Mouse (Mus musculus) megakaryocyte, adult 5-6 weeks (primary cell): Measurements from ENCODE around the gene Dnah17. TPM values are rescaled to one million over a fixed set of nuclear protein-coding genes. Genes with fewer than 3 reads are reported as not detected.

ENCODE experiments used
- ATAC-seq: 2 replicates; pipeline ENCODE4 v1.8.0; 2016; ENCODE audit warnings: mild to moderate bottlenecking, inconsistent platforms; ENCODE audit not compliant: poor library complexity, severe bottlenecking
- total RNA-seq, 2 experiments: library from RNA; stranded (forward) in 1 of 2; stranded (reverse) in 1 of 2; fragments of 153-499, 151-499 nt in 1 of 2; fragments of 221-1000, 200-1000 nt in 1 of 2; gene quantifications; 2 replicates each; pipeline versions ENCODE4 v1.2.3 to v1.2.4; 2015 to 2017

Dnah17 gene
- total RNA-seq, 2 experiments from 2014 or later = under 0.01 TPM

DNA sequence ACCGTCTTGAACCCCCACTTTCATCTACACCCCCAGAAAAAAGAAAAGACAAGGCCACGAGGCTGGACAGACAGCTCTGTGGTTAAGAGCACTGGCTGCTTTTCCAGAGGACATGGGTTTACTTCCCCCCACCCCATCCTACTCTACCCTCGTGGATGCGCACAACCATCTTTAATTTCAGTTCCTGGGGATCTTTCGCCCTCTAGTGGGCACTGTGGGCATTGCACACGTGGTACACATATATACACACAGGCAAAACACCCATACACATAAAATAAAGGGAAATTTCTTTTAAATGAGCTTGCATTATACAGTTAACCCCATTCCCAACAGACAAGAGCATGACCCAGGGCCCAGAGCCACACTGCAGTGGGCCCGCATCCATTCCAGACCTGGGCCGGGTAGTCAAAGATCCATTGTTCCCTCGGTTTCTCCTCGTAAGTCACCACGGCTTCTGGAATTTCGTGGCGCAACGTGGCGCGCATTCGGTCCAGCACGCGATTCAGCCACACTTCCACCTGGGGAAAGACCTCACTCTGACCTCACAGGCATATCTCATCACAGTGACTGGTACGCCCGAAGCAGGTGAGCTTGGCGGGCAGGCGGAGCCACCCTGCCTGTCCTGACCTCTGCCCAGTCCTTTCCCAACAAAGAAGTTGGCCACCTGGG is 39.3 kb downstream of the Dnah17 start:
- no peak for ATAC-seq

DNA sequence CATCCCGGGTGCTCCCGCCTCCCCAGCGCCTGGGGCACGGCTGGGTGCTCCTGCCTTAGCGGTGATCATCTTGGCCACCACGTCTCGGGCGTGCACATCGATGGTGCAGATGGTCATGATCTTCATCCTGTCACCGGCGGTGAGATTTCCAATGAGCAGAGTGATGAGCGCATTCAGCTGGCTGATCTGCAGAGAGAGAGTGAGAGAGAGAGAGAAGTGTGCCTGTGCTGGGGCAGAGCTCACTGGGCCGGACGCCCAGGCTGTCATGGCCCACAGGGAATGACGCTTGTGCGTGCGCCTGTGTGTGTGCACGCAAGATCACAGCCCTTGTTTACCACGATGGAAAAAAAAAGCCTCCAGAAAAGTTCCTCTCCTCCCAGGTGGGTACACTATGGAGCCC is 41.5 kb downstream of the Dnah17 start:
- no peak for ATAC-seq

- no peak for ATAC-seq
Observed at GRCm38 (mm10) chr11:118085961-118086360, 44.5 kb downstream of the Dnah17 start.

DNA sequence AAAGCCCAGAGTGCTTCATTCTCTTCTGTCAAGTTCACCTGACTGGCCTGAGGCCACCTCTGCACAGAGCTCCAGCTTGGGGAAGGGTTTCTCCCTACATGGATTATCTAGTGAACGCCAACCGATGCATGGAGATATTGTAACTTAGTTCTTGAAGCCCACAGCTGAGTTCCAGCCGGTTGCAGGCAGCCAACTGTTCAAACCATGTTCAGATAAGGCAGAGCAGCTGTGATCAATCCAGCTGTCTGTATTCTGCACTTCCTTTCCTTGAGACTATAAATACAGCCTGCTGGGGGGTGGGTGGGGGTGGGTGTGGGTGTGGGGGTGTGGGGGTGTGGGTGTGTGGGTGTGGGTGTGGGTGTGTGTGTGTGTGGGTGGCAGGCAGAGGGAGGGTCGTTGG is 45.3 kb downstream of the Dnah17 start:
- no peak for ATAC-seq

DNA sequence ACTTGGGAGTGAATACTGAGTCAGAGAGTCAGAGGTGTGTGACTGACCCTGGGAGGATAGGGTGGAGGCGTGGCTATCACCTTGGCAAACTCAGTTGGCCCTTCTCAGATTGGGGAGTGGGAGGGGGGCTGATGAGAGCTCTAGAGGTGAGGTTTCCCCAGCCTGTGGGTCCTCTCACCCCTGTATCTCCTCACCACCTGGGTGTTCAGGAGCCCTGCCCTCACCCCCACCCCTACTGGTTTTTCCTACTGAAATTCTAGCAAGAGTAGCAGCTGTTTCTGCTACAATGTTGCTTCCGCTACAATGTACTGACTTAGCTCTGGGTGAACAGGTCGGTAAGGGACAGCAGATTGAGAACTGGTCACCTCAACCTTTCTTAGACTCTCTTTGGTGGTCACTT is 46.2 kb downstream of the Dnah17 start:
- no peak for ATAC-seq

GRCm38 (mm10) chr11:118083811-118084210 is 46.6 kb downstream of the Dnah17 start:
- ATAC-seq = peak; percentile 57

DNA sequence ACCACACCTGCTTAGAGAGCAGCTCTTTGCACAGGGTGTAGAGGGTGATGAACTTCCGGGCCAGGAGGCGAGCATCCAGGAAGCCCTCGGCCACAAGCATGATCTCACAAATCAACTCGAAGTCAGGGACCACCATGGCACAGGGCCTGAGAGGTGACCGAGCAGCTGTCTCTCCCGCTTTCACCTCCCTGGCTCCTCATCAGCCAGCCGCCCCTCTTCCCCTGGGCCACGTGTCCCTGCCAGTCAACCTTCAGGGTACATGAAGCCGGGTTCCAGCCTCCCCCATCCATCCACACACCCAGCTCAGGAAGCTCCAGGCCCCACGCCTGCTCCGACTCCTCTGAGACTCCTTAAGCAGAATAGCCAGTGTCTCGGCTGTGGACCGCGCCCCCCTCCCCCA is 48.1 kb downstream of the Dnah17 start:
- ATAC-seq = no peak

- no peak for ATAC-seq
Observed at GRCm38 (mm10) chr11:118079750-118080149, 50.7 kb downstream of the Dnah17 start.

GRCm38 (mm10) chr11:118076929-118077328 is 53.5 kb downstream of the Dnah17 start:
- no peak for ATAC-seq

GRCm38 (mm10) chr11:118075035-118075522 is 55.4 kb downstream of the Dnah17 start:
- ATAC-seq = peak; percentile 72

DNA sequence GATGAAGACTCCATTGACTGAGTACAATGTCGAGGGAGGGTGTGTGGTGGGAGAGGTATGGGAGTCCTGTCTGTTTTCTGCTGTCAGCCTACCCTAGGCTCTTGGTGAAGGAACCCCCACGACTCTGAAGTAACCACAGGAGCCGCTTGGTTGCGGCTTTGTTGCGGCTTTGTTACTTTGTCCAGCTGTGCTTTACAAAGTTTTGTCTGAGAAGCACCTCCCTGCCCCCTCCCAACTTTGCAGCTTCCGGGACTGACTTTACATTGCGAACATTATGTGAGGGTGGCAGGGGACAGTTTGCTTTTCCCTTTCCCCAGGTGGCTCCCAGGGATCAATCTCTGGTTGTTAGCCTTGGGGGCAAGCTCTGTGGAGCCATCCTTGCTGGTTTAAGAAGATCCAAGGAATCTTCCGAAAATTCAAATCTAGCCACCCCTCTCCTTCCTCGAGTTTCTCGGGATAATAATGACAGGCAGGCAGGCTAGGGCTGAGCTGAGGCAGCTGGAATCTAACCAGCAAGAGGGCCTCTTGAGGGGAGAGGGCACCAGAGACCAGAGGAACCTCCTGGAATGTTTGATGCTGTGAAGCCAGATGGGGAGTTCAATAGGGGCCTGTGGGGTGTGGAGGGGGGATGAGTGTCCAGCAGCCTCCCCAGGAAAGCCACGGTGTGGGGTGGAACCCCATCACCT is 59.1 kb downstream of the Dnah17 start:
- ATAC-seq = no peak

GRCm38 (mm10) chr11:118068812-118069332 is 61.6 kb downstream of the Dnah17 start:
- ATAC-seq = no peak

- no peak for ATAC-seq
Observed at GRCm38 (mm10) chr11:118067588-118067987, 62.8 kb downstream of the Dnah17 start.

GRCm38 (mm10) chr11:118060038-118060437 is 70.4 kb downstream of the Dnah17 start:
- no peak for ATAC-seq

DNA sequence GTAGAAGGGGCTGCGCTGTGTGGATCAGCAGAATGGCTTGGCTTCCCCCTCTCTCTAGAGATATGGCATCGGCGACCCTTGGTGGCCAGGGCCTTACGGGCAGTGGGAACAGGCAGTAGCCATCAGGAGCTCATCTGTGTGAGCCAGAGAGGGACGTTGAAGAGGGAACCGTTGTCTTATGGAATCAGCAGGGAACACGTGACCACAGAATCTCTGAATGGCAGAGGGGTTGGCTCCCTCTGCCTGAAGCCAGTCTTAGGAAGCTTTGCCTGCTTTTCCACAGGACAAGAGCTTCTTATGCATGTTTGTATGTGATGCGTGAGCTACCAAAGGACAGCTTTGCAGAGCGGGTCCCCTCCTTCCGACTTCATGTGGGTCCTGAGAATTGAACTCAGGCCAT is 71.6 kb downstream of the Dnah17 start:
- ATAC-seq = no peak

DNA sequence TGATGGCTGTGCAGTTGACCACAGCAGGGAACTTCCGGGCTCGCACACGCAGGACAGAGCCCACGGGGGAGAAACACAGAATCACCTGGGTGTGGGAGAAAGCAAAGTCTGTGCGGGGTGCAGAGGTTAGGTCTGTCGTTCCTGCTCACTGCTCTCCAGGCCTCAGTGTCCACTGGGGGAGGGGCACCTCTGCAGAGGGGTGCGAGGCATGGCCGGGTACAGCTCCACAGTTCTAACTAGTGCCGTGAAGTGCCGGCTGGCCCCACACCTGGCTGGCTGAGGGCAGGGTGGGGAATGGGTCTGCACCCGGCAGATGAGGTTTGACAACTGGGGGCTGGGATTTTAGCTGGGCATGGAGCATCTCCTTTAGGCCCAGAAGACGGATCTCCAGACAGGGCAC is 72.1 kb downstream of the Dnah17 start:
- ATAC-seq = no peak

DNA sequence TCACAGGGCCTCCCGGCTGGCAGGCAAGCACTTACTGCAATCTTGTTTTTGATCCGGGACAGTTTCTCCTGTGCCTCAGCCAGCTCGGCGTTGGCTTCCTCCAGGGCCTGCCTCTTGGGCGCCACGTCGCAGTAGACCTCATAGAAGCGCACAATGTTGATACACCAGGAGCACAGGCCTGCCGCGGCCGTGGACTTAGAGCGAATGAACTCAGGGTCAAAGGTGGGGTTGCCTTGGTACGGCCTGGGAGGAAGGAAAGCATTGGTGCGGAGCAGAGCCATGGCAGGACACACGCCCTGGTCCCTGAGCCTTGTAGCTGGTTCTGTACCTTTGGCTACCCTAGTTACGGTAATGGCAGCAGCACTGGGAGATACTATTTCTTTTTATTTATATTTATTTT is 80.3 kb downstream of the Dnah17 start:
- ATAC-seq = no peak

DNA sequence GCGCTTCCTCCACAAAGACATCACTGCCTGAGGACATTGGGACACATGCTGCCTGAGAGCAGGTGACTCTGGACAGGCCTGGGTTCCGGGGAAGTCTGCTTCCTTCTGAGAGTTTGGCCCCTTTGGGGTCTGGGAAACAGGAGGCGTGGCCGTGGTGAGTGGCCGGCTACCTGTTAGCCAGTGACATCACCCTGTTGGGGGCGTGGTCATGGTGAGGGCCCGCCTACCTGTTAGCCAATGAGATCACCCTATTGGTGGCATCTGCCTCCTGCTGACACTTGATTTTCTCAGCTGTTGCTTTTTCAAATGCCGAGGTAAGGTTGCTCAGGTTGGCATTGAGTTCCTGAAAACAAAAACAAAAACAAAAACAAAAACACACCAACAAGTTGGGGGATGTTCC is 80.8 kb downstream of the Dnah17 start:
- no peak for ATAC-seq

GRCm38 (mm10) chr11:118043293-118043907 is 87.0 kb downstream of the Dnah17 start:
- ATAC-seq = no peak

- ATAC-seq = no peak
Observed at GRCm38 (mm10) chr11:118042791-118043190, 87.6 kb downstream of the Dnah17 start.

DNA sequence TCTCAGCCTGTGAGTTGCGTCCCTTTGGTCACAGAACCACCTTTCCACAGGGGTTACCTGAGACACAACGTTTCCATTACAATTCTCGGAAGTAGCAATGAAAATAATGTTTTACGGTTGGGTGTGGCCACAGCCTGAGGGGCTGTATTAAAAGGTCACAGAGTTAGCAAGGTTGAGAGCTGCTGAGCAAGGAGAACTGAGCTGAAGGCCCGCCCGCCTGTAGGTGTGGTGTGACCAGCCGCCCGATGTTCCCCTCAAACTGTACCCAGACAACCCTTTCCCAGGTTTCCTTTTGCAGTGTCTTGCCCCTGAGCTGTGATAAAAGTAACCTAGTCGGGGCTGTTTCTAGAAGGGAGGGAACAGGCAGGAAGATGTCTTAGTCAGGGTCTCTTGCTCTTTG is 95.4 kb downstream of the Dnah17 start:
- ATAC-seq = no peak

- no peak for ATAC-seq
Observed at GRCm38 (mm10) chr11:118034395-118034794, 96.0 kb downstream of the Dnah17 start.
